Mouse (Mus musculus): ENCODE measurements around the gene 1700013F07Rik. TPM values are rescaled to one million over a fixed set of nuclear protein-coding genes. Genes with fewer than 3 reads are reported as not detected.

Gene 1700013F07Rik
- total and polyA plus RNA-seq, 3 experiments = 0.38 to 2.5 (median 0.94) TPM

DNA sequence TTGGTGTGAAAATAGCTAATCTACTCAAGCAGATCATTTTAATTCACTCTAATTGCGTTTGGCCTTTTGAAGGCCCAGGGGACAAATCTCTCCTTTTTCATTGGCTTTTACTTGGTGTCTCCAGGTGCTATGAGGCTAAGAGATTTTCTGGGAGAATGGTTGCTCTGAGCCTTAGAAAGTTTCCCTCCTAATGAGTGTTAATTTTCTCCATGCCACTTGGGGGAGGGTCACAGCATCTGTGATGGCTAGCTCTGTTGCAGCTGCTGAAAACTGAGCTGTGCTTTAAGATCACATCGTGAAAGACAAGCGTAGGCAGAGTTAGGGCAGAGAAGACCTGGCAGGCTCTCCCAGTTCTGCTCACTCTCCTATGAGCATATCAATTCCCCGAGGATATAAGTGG, 38.5 kb upstream of the 1700013F07Rik start:
- dilution Hi-C loops (cut with MboI; ENCODE audit: extremely low pct_ligation_motif_present, extremely low pct_unique_long_range_greater_than_20kb, low sequenced_read_pairs) = no loop called here
- DNase-seq (ENCODE audit: extremely low read depth) = no peak
- Histone ChIP-seq H3K9me3 (replicated peaks; ENCODE audit: low read length) (no peaks in the 10 kb centered on the region), H3K4me1 (ENCODE audit: control insufficient read depth in 1 of 2, insufficient read depth in 2 of 2) (no peaks in the 10 kb centered on the region), H3K4me3 (replicated peaks in 1 of 3; ENCODE audit: low read depth in 2 of 3, low read length in 2 of 3, poor library complexity in 1 of 3) (no peak overlapping the region), H3K79me2 (replicated peaks; ENCODE audit: control insufficient read depth, extremely low read depth, insufficient read depth, poor library complexity, severe bottlenecking) (no peaks in the 10 kb centered on the region), H3K27me3 (replicated peaks) (no peaks in the 10 kb centered on the region), H3K9ac (ENCODE audit: insufficient read depth, low read depth) (no peak overlapping the region), H3K27ac (ENCODE audit: insufficient read depth, low read depth) (no peak overlapping the region), H3K36me3 (replicated peaks in 1 of 2; ENCODE audit: control insufficient read depth in 1 of 2, insufficient read depth in 1 of 2, low read length in 1 of 2) (no peaks in the 10 kb centered on the region), H3K4me2 (ENCODE audit: insufficient read depth, low read depth, poor library complexity, severe bottlenecking) (no peak overlapping the region)
- in situ Hi-C loops (cut with MboI; ENCODE audit: low pct_ligation_motif_present, low pct_unique_long_range_greater_than_20kb, low sequenced_read_pairs) = no loop called here
- TF ChIP-seq HCFC1 (IDR thresholded peaks at IDR 0.05; ENCODE audit: low read depth, low read length) (no peak), UBTF (IDR thresholded peaks at IDR 0.05; ENCODE audit: low read depth, low read length) (no peak), ELF1 (IDR thresholded peaks at IDR 0.05; ENCODE audit: low read depth, low read length) (no peak), EP300 (IDR thresholded peaks at IDR 0.05; ENCODE audit: low read length) (no peak), CHD1 (IDR thresholded peaks at IDR 0.05; ENCODE audit: low read depth, low read length) (no peak), E2F4 (IDR thresholded peaks at IDR 0.05; ENCODE audit: insufficient replicate concordance, low read depth, low read length) (no peak), MYC (IDR thresholded peaks at IDR 0.05; ENCODE audit: low read depth, low read length) (no peak), TCF12 (IDR thresholded peaks at IDR 0.05; ENCODE audit: low read depth, low read length) (no peak), NRF1 (IDR thresholded peaks at IDR 0.05; ENCODE audit: low read depth, low read length) (no peak), BHLHE40 (IDR thresholded peaks at IDR 0.05; ENCODE audit: low read depth, low read length) (no peak), RCOR1 (conservative IDR thresholded peaks at IDR 0.05; ENCODE audit: low read depth, low read length) (no peak), POLR2A (IDR thresholded peaks at IDR 0.05; ENCODE audit: low read depth, low read length) (no peak)

GRCm38 (mm10) chr3:108497602-108498001, 36.3 kb upstream of the 1700013F07Rik start:
- in situ Hi-C loops (cut with MboI; ENCODE audit: low pct_ligation_motif_present, low pct_unique_long_range_greater_than_20kb, low sequenced_read_pairs) = no loop called here
- H3K4me3 ChIP-seq (replicated peaks in 1 of 3; ENCODE audit: low read depth in 2 of 3, low read length in 2 of 3, poor library complexity in 1 of 3) = no peak overlapping the region

More at GRCm38 (mm10) chr3:108497602-108498001, 36.3 kb upstream of the 1700013F07Rik start:
- Histone ChIP-seq H3K4me1 (ENCODE audit: control insufficient read depth in 1 of 2, insufficient read depth in 2 of 2) (peaks cover 0 to 7% of the 10 kb centered on the region in 2 experiments; a peak in 2 of 4 replicates), H3K36me3 (replicated peaks in 1 of 2; ENCODE audit: control insufficient read depth in 1 of 2, insufficient read depth in 1 of 2, low read length in 1 of 2) (no peaks in the 10 kb centered on the region), H3K9me3 (replicated peaks; ENCODE audit: low read length) (no peaks in the 10 kb centered on the region), H3K9ac (ENCODE audit: insufficient read depth, low read depth) (no peak overlapping the region), H3K27ac (ENCODE audit: insufficient read depth, low read depth) (no peak overlapping the region), H3K4me2 (ENCODE audit: insufficient read depth, low read depth, poor library complexity, severe bottlenecking) (no peak overlapping the region), H3K27me3 (replicated peaks) (no peaks in the 10 kb centered on the region), H3K79me2 (replicated peaks; ENCODE audit: control insufficient read depth, extremely low read depth, insufficient read depth, poor library complexity, severe bottlenecking) (no peaks in the 10 kb centered on the region)
- DNase-seq (ENCODE audit: extremely low read depth) = no peak
- dilution Hi-C loops (cut with MboI; ENCODE audit: extremely low pct_ligation_motif_present, extremely low pct_unique_long_range_greater_than_20kb, low sequenced_read_pairs) = no loop called here
- TF ChIP-seq BHLHE40 (IDR thresholded peaks at IDR 0.05; ENCODE audit: low read depth, low read length) (no peak), GABPA (IDR thresholded peaks at IDR 0.05; ENCODE audit: insufficient replicate concordance, low read depth, low read length) (no peak), POLR2A (IDR thresholded peaks at IDR 0.05; ENCODE audit: low read depth, low read length) (no peak), MAX (IDR thresholded peaks at IDR 0.05; ENCODE audit: low read length) (no peak), RAD21 (IDR thresholded peaks at IDR 0.05; ENCODE audit: low read depth, low read length) (no peak), UBTF (IDR thresholded peaks at IDR 0.05; ENCODE audit: low read depth, low read length) (no peak), MAFK (IDR thresholded peaks at IDR 0.05; ENCODE audit: insufficient replicate concordance, low read length) (no peak), ELF1 (IDR thresholded peaks at IDR 0.05; ENCODE audit: low read depth, low read length) (no peak), E2F4 (IDR thresholded peaks at IDR 0.05; ENCODE audit: insufficient replicate concordance, low read depth, low read length) (no peak), USF1 (IDR thresholded peaks at IDR 0.05; ENCODE audit: low read depth, low read length) (no peak), USF2 (conservative IDR thresholded peaks at IDR 0.05; ENCODE audit: low read depth, low read length) (no peak), ZC3H11A (IDR thresholded peaks at IDR 0.05; ENCODE audit: low read depth, low read length) (no peak), ZMIZ1 (IDR thresholded peaks at IDR 0.05; ENCODE audit: low read depth, low read length) (no peak)

Measured in CH12.LX (cell line).